In genomic region chr1:120135934-120136786, GRCm38 (mm10) we compare ENCODE assay signal across 10 mouse cellular contexts. TPM values are rescaled to one million over a fixed set of nuclear protein-coding genes. Genes with fewer than 3 reads are reported as not detected.
DNase-seq lines count a peak whose midpoint lies in the region; ATAC-seq and TF ChIP-seq lines count a peak whose summit lies in the region.
"Had no signal": no experiment of that assay in that cellular context is flagged by ENCODE, and none has a peak within 500 bp of the region (broad histone marks: within the 10 kb centered on the region; RNA-seq: fewer than 3 reads in every experiment).

No protein-coding gene starts in this region.

- no peak for TF ChIP-seq RAD21 in CH12.LX (IDR thresholded peaks at IDR 0.05; ENCODE audit: low read depth, low read length)

- dilution Hi-C loops in CH12.LX (cut with MboI; ENCODE audit: extremely low pct_ligation_motif_present, extremely low pct_unique_long_range_greater_than_20kb, low sequenced_read_pairs), result no loop called here

- H3K79me2 ChIP-seq in CH12.LX (replicated peaks; ENCODE audit: control insufficient read depth, extremely low read depth, insufficient read depth, poor library complexity, severe bottlenecking), result no peaks in the 10 kb centered on the region

- TF ChIP-seq EP300 in CH12.LX (IDR thresholded peaks at IDR 0.05; ENCODE audit: low read length), result peak; percentile 94

- ATAC-seq in kidney, embryonic 14.5 days (ENCODE audit: low FRiP score, low TSS enrichment), result no peak
- peak; percentile 56 for ATAC-seq in megakaryocyte-erythroid progenitor cell, adult 5-6 weeks (replicated peaks; ENCODE audit: low FRiP score, low TSS enrichment, poor library complexity, severe bottlenecking)
- no peak for ATAC-seq in midbrain, postnatal 0 days (ENCODE audit: low FRiP score)
- ATAC-seq in midbrain, embryonic 11.5 days (ENCODE audit: low FRiP score), result no peak

- no peak for TF ChIP-seq CTCF in kidney, adult 2 months (conservative IDR thresholded peaks at IDR 0.05; ENCODE audit: insufficient read depth, insufficient read length, low read depth, low read length)
- no peak for TF ChIP-seq CTCF in CH12.LX (conservative IDR thresholded peaks at IDR 0.05 in 1 of 2, IDR thresholded peaks at IDR 0.05 in 1 of 2; ENCODE audit: low read depth in 2 of 2, low read length in 2 of 2)
- no peak for TF ChIP-seq CTCF in midbrain, postnatal 0 days (IDR thresholded peaks at IDR 0.05)

- no peak overlapping the region for H3K9ac ChIP-seq in kidney, embryonic 14.5 days (ENCODE audit: low read depth, low read length)
- H3K9ac ChIP-seq in CH12.LX (ENCODE audit: insufficient read depth, low read depth), result no peak overlapping the region
- H3K9ac ChIP-seq in midbrain, postnatal 0 days (replicated peaks; ENCODE audit: low read length, poor library complexity, severe bottlenecking), result no peak overlapping the region
- H3K9ac ChIP-seq in midbrain, embryonic 11.5 days (ENCODE audit: low read length), result no peak overlapping the region

- 69% methylated on average over 7 of the region's 7 CpGs for WGBS in kidney, adult 2 months
- 74% methylated on average over 7 of the region's 7 CpGs for WGBS in kidney, embryonic 14.5 days
- 84% methylated on average over 7 of the region's 7 CpGs for WGBS in hindbrain, embryonic 10.5 days
- WGBS in midbrain, postnatal 0 days, result 90% methylated on average over 7 of the region's 7 CpGs
- WGBS in midbrain, embryonic 11.5 days, result 85% methylated on average over 7 of the region's 7 CpGs

- peaks cover 6% of the 10 kb centered on the region; the same call in 1 of the 2 replicates for H3K4me1 ChIP-seq in kidney, adult 2 months (ENCODE audit: control insufficient read depth, insufficient read depth, low read length)
- no peaks in the 10 kb centered on the region for H3K4me1 ChIP-seq in kidney, embryonic 14.5 days (ENCODE audit: control insufficient read depth, insufficient read depth, low read length)
- H3K4me1 ChIP-seq in CH12.LX (ENCODE audit: control insufficient read depth in 1 of 2, insufficient read depth in 2 of 2), result peaks cover 11 to 20% of the 10 kb centered on the region in 2 experiments
- peaks cover 9% of the 10 kb centered on the region; the same call in 1 of the 2 replicates for H3K4me1 ChIP-seq in hindbrain, embryonic 10.5 days (replicated peaks)
- H3K4me1 ChIP-seq in midbrain, postnatal 0 days (ENCODE audit: insufficient read depth, low read length), result no peaks in the 10 kb centered on the region
- H3K4me1 ChIP-seq in midbrain, embryonic 11.5 days (ENCODE audit: control insufficient read depth, insufficient read depth, low read length), result peaks cover 3% of the 10 kb centered on the region; the same call in 1 of the 2 replicates

- no peak overlapping the region for H3K4me2 ChIP-seq in kidney, embryonic 14.5 days (replicated peaks; ENCODE audit: low read depth, low read length)
- no peak overlapping the region for H3K4me2 ChIP-seq in CH12.LX (ENCODE audit: insufficient read depth, low read depth, poor library complexity, severe bottlenecking)
- H3K4me2 ChIP-seq in midbrain, postnatal 0 days (ENCODE audit: low read depth, low read length, poor library complexity, severe bottlenecking), result no peak overlapping the region
- no peak overlapping the region for H3K4me2 ChIP-seq in midbrain, embryonic 11.5 days

- no peak overlapping the region for H3K4me3 ChIP-seq in kidney, adult 2 months (ENCODE audit: insufficient read depth, low read depth, low read length)
- no peak overlapping the region for H3K4me3 ChIP-seq in kidney, embryonic 14.5 days (ENCODE audit: low read length)
- H3K4me3 ChIP-seq in CH12.LX (replicated peaks in 1 of 3; ENCODE audit: low read depth in 2 of 3, low read length in 2 of 3, poor library complexity in 1 of 3), result no peak overlapping the region
- H3K4me3 ChIP-seq in hindbrain, embryonic 10.5 days, result no peak overlapping the region
- no peak overlapping the region for H3K4me3 ChIP-seq in midbrain, postnatal 0 days (ENCODE audit: low read depth, low read length)
- no peak overlapping the region for H3K4me3 ChIP-seq in midbrain, embryonic 11.5 days (ENCODE audit: low read depth, low read length)

- in situ Hi-C loops in CH12.LX (cut with MboI; ENCODE audit: low pct_ligation_motif_present, low pct_unique_long_range_greater_than_20kb, low sequenced_read_pairs), result no loop called here

- H3K9me3 ChIP-seq in kidney, embryonic 14.5 days (ENCODE audit: control insufficient read depth, low read length), result no peaks in the 10 kb centered on the region
- peaks cover 3% of the 10 kb centered on the region for H3K9me3 ChIP-seq in CH12.LX (replicated peaks; ENCODE audit: low read length)
- no peaks in the 10 kb centered on the region for H3K9me3 ChIP-seq in hindbrain, embryonic 10.5 days
- H3K9me3 ChIP-seq in midbrain, postnatal 0 days (ENCODE audit: low read length), result no peaks in the 10 kb centered on the region; the same call in 1 of the 2 replicates
- no peaks in the 10 kb centered on the region for H3K9me3 ChIP-seq in midbrain, embryonic 11.5 days (ENCODE audit: control insufficient read depth, low read length)

- H3K27me3 ChIP-seq in kidney, adult 2 months (replicated peaks; ENCODE audit: control insufficient read depth, insufficient read depth, low read length), result no peaks in the 10 kb centered on the region
- H3K27me3 ChIP-seq in kidney, embryonic 14.5 days (ENCODE audit: control insufficient read depth, insufficient read depth, low read length), result no peaks in the 10 kb centered on the region
- no peaks in the 10 kb centered on the region for H3K27me3 ChIP-seq in CH12.LX (replicated peaks)
- H3K27me3 ChIP-seq in hindbrain, embryonic 10.5 days (ENCODE audit: insufficient read depth, poor library complexity, severe bottlenecking), result no peaks in the 10 kb centered on the region
- H3K27me3 ChIP-seq in midbrain, postnatal 0 days (ENCODE audit: insufficient read depth, low read length), result no peaks in the 10 kb centered on the region
- H3K27me3 ChIP-seq in midbrain, embryonic 11.5 days (ENCODE audit: control insufficient read depth, insufficient read depth, low read length), result no peaks in the 10 kb centered on the region

- no peak overlapping the region for H3K27ac ChIP-seq in kidney, adult 2 months (ENCODE audit: insufficient read depth, low read depth, low read length)
- H3K27ac ChIP-seq in kidney, embryonic 14.5 days (ENCODE audit: low read depth, low read length), result no peak overlapping the region
- H3K27ac ChIP-seq in CH12.LX (ENCODE audit: insufficient read depth, low read depth), result no peak overlapping the region; the same call in 1 of the 2 replicates
- no peak overlapping the region for H3K27ac ChIP-seq in hindbrain, embryonic 10.5 days
- no peak overlapping the region for H3K27ac ChIP-seq in midbrain, postnatal 0 days (ENCODE audit: low read depth, low read length)
- H3K27ac ChIP-seq in midbrain, embryonic 11.5 days (ENCODE audit: low read depth, low read length), result no peak overlapping the region
- H3K27ac ChIP-seq: macrophage had no signal

- DNase-seq in kidney, adult 2 months, result peak; percentile 34
- DNase-seq in CH12.LX (ENCODE audit: extremely low read depth), result peak; percentile 88
- peak; percentile 81 to 82 for DNase-seq in adrenal gland, postnatal 36 days
- no peak for DNase-seq in hindbrain, embryonic 10.5 days (ENCODE audit: low spot score)
- no peak for DNase-seq in midbrain, postnatal 0 days (ENCODE audit: low spot score)
- no peak for DNase-seq in midbrain, embryonic 11.5 days (ENCODE audit: low spot score, missing footprints)
- DNase-seq: kidney, adult 18-20 months had no signal

- no peaks in the 10 kb centered on the region for H3K36me3 ChIP-seq in kidney, adult 2 months (ENCODE audit: control insufficient read depth, insufficient read depth, low read length)
- H3K36me3 ChIP-seq in kidney, embryonic 14.5 days (ENCODE audit: control insufficient read depth, insufficient read depth, low read length), result no peaks in the 10 kb centered on the region
- H3K36me3 ChIP-seq in CH12.LX (replicated peaks in 1 of 2; ENCODE audit: control insufficient read depth in 1 of 2, insufficient read depth in 1 of 2, low read length in 1 of 2), result peaks cover 0 to 2% of the 10 kb centered on the region in 2 experiments
- no peaks in the 10 kb centered on the region for H3K36me3 ChIP-seq in hindbrain, embryonic 10.5 days
- no peaks in the 10 kb centered on the region for H3K36me3 ChIP-seq in midbrain, postnatal 0 days (ENCODE audit: insufficient read depth, low read length)
- no peaks in the 10 kb centered on the region for H3K36me3 ChIP-seq in midbrain, embryonic 11.5 days (ENCODE audit: control insufficient read depth, insufficient read depth, low read length)

- no peak for TF ChIP-seq POLR2A in kidney, adult 2 months (IDR thresholded peaks at IDR 0.05; ENCODE audit: low read depth, low read length)
- TF ChIP-seq POLR2A in CH12.LX (IDR thresholded peaks at IDR 0.05; ENCODE audit: low read depth, low read length), result no peak

RNA-seq across cellular contexts. Expression of gene 3110009E18Rik, which starts 15.2 kb away (rescaled TPM):
- polyA plus RNA-seq in kidney, adult 2 months (2012; rRNA removed), result 4.3 and 5.1 TPM in 2 replicates
- 22.2 and 31.9 TPM in 2 replicates for polyA plus RNA-seq in kidney, embryonic 14.5 days (2014; fragmentation: Nextera tagmentation; extraction: Ambion mirVana)
- total RNA-seq in CH12.LX (2012; rRNA removed) (2.7 and 3.3 TPM in 2 replicates), CH12.LX (2014; rRNA removed) (4.1 and 4.6 TPM in 2 replicates)
- polyA plus RNA-seq in CH12.LX (2012; ENCODE audit: insufficient read length, low read depth), result 4.4 and 5.9 TPM in 2 replicates
- total RNA-seq in adrenal gland, postnatal 36 days (2021), result 10 to 100 TPM; 10.6 to 12.1 TPM
- total RNA-seq in megakaryocyte-erythroid progenitor cell, adult 5-6 weeks (2014; fragmentation: Nextera tagmentation), result 9.2 and 20.1 TPM in 2 replicates
- 1.7 and 11.7 TPM in 2 replicates for total RNA-seq in megakaryocyte-erythroid progenitor cell, adult 5-6 weeks (2017)
- 22.6 and 26.0 TPM in 2 replicates for polyA plus RNA-seq in hindbrain, embryonic 10.5 days (2016; fragmentation: Nextera tagmentation; extraction: Ambion mirVana)
- total RNA-seq in midbrain, postnatal 0 days (2014; rRNA removed), result 0.77 and 1.9 TPM in 2 replicates
- 11.4 and 15.7 TPM in 2 replicates for polyA plus RNA-seq in midbrain, postnatal 0 days (2015; fragmentation: Nextera tagmentation; extraction: Ambion mirVana)
- polyA plus RNA-seq in midbrain, embryonic 11.5 days (2014; fragmentation: Nextera tagmentation; extraction: Ambion mirVana), result 26.4 and 27.1 TPM in 2 replicates

RNA-seq across cellular contexts. Expression of gene Dbi, which starts 15.3 kb away (rescaled TPM):
- polyA plus RNA-seq in kidney, adult 2 months (2012; rRNA removed), result 1,108 and 1,337 TPM in 2 replicates
- 571 and 767 TPM in 2 replicates for polyA plus RNA-seq in kidney, embryonic 14.5 days (2014; fragmentation: Nextera tagmentation; extraction: Ambion mirVana)
- total RNA-seq in CH12.LX (2012; rRNA removed) (346 and 405 TPM in 2 replicates), CH12.LX (2014; rRNA removed) (499 and 557 TPM in 2 replicates)
- polyA plus RNA-seq in CH12.LX (2012; ENCODE audit: insufficient read length, low read depth), result 357 and 399 TPM in 2 replicates
- 1,000 to 10,000 TPM in 1 of 2 experiments, 100 to 1,000 TPM in 1; 862 to 1,322 TPM for total RNA-seq in adrenal gland, postnatal 36 days (2021)
- 120 and 154 TPM in 2 replicates for total RNA-seq in megakaryocyte-erythroid progenitor cell, adult 5-6 weeks (2014; fragmentation: Nextera tagmentation)
- total RNA-seq in megakaryocyte-erythroid progenitor cell, adult 5-6 weeks (2017), result 135 and 188 TPM in 2 replicates
- 764 and 766 TPM in 2 replicates for polyA plus RNA-seq in hindbrain, embryonic 10.5 days (2016; fragmentation: Nextera tagmentation; extraction: Ambion mirVana)
- total RNA-seq in midbrain, postnatal 0 days (2014; rRNA removed), result 515 and 540 TPM in 2 replicates
- polyA plus RNA-seq in midbrain, postnatal 0 days (2015; fragmentation: Nextera tagmentation; extraction: Ambion mirVana), result 1,809 and 1,897 TPM in 2 replicates
- 690 and 715 TPM in 2 replicates for polyA plus RNA-seq in midbrain, embryonic 11.5 days (2014; fragmentation: Nextera tagmentation; extraction: Ambion mirVana)

Comparison
In these comparisons a context has a peak if more than half of its experiments do, and no peak if none do; other contexts are left out.
1. DNase-seq: peak in kidney, adult 2 months (single experiment), CH12.LX (single experiment) and adrenal gland, postnatal 36 days (2 of 2); none in hindbrain, embryonic 10.5 days (single experiment), midbrain, postnatal 0 days (single experiment) and midbrain, embryonic 11.5 days (single experiment).